Mouse (Mus musculus) brain, embryonic 14.5 days (tissue): ENCODE measurements at regions not wholly inside any gene's neighbourhood (a gene's known extent, or its start where the extent isn't known, plus 50 kb on each side); places are given as distances from the start of the nearest gene placed in this dataset.
A peak's percentile ranks its signal among the peaks of the same experiment; 100 is the strongest.

ENCODE experiments used
- DNase-seq: peaks from one replicate; pipeline ENCODE4 v3.0.0-alpha.2; 2011; ENCODE audit warnings: low read depth
- CTCF ChIP-seq: fragments of 200-500 bp; IDR thresholded peaks from 2 replicates; pipeline ENCODE4 v1.5.1; 2012; ENCODE audit warnings: inconsistent platforms, mild to moderate bottlenecking, moderate library complexity, borderline replicate concordance; ENCODE audit not compliant: insufficient read depth, insufficient read length; ENCODE audit errors: extremely low read depth
- POLR2A ChIP-seq: fragments of 200-500 bp; IDR thresholded peaks from 2 replicates; pipeline ENCODE4 v1.6.1; 2012; ENCODE audit warnings: mild to moderate bottlenecking, inconsistent platforms, borderline replicate concordance; ENCODE audit not compliant: poor library complexity, insufficient read depth, insufficient read length, severe bottlenecking; ENCODE audit errors: extremely low read depth

DNA sequence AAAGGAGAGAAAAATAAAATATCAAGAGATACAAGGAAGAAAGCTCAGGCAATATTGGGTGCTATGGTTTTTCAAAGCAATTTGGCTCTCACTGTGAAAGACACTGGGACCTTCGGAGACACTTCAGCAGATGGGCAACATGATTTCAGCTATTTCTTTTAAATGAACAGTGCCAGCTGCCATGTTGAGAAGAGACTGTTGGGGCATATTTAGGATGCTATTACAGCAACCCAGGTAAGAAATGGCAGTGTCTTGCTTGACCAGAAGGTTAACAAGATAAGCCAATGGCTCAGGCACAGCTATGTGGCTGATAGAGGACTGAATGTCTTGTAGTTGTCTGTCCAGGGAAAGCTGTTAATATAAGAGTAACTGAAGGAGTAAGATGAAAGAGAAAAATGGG is 348.6 kb downstream of the Ankrd7 start:
- peak; percentile 59 for DNase-seq
- TF ChIP-seq POLR2A, result no peak
- no peak for TF ChIP-seq CTCF

DNA sequence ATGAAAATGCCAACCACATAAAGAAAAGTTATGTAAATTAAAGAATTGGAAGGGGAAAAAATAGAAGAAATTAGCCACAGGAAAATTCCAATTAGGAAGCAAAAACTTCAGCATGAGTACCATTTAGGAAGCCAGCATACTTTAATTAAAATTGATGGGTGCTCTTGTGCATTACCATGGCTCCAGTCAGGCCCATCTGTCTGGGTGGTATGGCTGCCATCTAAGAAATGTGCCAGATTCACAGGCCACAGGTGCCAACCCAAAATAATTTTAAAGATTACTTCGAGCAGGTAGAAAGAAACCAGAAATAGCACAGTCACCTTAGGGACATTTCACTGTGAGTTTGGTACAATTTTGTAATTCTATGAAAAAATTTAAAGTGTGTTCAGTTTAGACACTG is 349.0 kb downstream of the Ankrd7 start:
- no peak for TF ChIP-seq CTCF
- no peak for TF ChIP-seq POLR2A
- peak; percentile 50 for DNase-seq

DNA sequence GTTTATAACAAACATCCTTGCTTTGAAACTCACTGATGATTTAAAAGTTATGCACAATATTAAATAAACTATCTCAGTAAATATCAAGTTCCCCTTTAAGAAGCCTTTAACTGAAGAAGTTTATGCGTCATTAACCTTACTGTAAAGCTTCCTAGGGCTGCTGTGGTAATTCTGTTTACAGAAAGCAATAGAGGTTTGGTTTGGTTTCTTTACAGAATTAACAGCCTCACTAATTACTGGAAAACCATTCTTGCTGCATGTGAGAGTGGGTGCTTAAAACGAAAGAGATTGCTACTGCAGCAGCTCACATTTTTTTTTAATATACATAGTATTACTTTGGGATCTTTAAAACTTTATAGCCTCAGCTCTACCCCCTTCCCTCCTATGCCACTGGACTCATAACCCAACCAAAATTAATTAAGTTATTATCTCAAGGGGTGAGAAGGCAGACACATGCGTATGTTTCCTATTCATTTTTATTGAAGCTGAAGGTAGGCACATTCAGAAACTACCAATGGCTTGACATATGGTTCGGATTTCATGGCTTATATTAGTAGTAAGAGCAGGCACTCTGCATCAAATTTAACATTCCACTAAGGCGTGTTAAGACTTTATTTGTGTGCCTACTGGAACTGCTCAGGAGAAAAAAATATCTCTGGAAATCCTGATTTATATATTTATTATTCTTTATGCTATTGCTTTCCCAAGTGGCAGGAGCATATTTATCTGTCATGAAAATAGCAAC is 398.1 kb downstream of the Ankrd7 start:
- DNase-seq, result no peak
- TF ChIP-seq POLR2A (no peak), CTCF (no peak)

DNA sequence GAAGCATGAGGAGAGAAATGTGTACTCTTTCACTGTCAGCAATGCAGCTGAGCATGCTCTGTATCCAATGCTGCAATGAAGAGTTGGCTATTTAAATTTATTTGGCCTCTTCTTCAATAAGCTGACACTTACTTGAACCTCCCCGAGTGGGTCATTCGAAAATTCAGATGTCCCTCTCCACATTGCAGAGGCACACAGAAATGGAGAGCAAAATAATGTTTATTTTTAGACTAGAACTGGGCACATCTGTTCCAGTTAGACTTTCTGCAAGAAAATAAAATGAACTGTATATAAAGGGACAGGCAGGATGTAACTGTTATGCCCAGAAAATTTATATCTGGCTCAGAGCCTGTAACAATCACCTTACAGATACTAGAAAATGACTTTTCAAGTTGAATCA is 407.1 kb downstream of the Ankrd7 start:
- TF ChIP-seq CTCF (no peak), POLR2A (no peak)
- no peak for DNase-seq

DNA sequence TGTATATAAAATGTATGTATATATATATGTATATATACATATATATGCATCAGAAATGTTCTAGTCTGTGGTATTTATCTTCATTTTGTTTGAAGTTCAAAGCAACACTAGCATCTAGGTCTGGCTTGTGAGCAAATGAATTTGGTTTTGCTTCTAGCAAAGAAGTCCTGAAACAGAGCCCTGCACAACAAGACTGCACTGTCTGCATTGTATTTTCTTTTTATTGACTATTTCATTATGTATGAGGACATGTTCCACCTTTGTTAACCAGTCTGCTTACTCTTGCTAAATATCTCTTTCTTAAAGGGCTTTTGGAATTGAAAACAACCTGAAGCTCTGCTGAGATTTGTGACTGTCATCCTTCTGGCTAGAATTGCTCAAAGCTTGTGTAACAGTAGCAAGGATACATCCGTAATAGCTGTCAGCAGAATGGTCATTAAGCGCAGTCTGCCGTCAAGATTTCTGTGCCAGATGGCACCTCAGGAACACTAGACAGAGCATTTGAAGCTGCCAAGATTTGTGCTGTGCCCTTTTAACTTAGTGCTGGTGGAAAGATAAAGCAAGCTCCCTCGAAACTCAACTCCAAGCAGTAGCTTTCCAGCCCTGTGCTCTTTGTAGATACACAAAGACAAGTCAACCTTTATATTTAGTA is 416.7 kb downstream of the Ankrd7 start:
- TF ChIP-seq POLR2A, result no peak
- no peak for TF ChIP-seq CTCF
- peak; percentile 92 for DNase-seq

DNA sequence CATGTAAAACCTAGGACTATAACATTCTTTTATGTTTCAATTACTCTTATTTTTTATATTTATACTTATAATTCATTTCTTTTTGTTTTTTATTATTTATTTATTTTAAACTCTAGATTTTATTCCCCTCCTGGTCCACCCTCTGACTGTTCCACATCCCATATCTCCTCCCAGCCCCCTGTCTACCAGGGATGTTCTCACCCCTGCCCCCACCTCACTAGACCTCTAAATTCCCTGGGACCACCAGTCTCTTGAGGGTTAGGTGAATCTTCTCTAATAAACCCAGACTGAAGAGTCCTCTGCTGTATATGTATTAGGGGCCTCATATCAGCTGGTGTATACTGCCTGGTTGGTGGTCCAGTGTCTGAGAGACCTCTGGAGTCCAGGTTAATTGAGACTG is 466.5 kb downstream of the Ankrd7 start:
- no peak for TF ChIP-seq CTCF
- no peak for TF ChIP-seq POLR2A
- DNase-seq, result no peak

DNA sequence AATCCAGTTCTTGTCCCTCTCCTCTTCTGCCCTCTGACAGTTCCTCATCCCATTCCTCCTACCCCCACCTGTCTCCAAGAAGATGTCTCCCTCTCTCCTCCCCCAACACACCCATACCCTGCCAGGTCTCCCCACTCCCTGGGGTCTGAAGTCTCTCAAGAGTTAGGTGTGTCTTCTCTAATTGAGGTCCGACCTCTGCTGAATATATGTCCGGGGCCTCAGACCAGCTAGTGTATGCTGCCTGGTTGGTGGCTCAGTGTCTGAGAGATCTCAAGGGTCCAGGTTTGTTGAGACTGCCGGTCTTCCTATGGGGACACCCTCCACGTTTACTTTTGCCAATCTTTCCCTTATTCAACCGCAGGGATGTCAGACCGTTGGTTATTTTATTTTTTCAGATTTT is 469.5 kb downstream of the Ankrd7 start:
- no peak for DNase-seq
- no peak for TF ChIP-seq POLR2A

DNA sequence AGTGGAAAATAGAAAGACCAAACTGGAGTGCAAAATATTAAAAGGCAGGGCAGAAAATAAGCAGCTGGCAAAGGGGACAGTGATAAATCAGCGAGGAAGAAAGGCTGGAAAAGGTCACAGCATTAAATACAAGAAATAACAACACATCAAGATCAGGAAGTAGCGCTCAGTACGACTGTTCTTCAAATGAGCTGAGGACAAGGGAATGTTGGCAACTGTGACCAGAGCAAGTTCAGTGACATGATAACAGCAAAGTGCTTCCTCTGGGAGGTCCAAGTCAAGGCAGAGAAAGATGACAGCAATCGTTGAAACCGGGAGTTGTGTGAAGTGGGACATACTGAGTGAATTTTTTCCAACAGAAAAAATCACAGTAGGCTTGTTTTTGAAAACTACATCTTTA is 472.4 kb downstream of the Ankrd7 start:
- peak; percentile 6 for DNase-seq
- TF ChIP-seq CTCF (no peak), POLR2A (no peak)
